Mouse (Mus musculus) brain, embryonic 14.5 days (tissue): ENCODE measurements at regions not wholly inside any gene's neighbourhood (a gene's known extent, or its start where the extent isn't known, plus 50 kb on each side); places are given as distances from the start of the nearest gene placed in this dataset.

Experiments
- CTCF ChIP-seq: fragments of 200-500 bp; IDR thresholded peaks from 2 replicates; pipeline ENCODE4 v1.5.1; 2012; ENCODE audit warnings: inconsistent platforms, mild to moderate bottlenecking, moderate library complexity, borderline replicate concordance; ENCODE audit not compliant: insufficient read depth, insufficient read length; ENCODE audit errors: extremely low read depth
- POLR2A ChIP-seq: fragments of 200-500 bp; IDR thresholded peaks from 2 replicates; pipeline ENCODE4 v1.6.1; 2012; ENCODE audit warnings: mild to moderate bottlenecking, inconsistent platforms, borderline replicate concordance; ENCODE audit not compliant: poor library complexity, insufficient read depth, insufficient read length, severe bottlenecking; ENCODE audit errors: extremely low read depth

- TF ChIP-seq CTCF (no peak), POLR2A (no peak)
Observed at GRCm38 (mm10) chr3:19004792-19005191, 623.7 kb downstream of the 1700064H15Rik start.
